Mouse (Mus musculus): ENCODE measurements around the gene Dnajb2.

- TF ChIP-seq CTCF (IDR thresholded peaks at IDR 0.05; ENCODE audit: low read depth) (peak; percentile 94), EP300 (IDR thresholded peaks at IDR 0.05; ENCODE audit: low read depth) (no peak)
Observed at GRCm38 (mm10) chr1:75253849-75254624, 17.8 kb downstream of the Dnajb2 start.

Data from liver, embryonic 14.5 days (tissue).